ENCODE assay signal across 17 mouse cellular contexts in the genomic region with DNA sequence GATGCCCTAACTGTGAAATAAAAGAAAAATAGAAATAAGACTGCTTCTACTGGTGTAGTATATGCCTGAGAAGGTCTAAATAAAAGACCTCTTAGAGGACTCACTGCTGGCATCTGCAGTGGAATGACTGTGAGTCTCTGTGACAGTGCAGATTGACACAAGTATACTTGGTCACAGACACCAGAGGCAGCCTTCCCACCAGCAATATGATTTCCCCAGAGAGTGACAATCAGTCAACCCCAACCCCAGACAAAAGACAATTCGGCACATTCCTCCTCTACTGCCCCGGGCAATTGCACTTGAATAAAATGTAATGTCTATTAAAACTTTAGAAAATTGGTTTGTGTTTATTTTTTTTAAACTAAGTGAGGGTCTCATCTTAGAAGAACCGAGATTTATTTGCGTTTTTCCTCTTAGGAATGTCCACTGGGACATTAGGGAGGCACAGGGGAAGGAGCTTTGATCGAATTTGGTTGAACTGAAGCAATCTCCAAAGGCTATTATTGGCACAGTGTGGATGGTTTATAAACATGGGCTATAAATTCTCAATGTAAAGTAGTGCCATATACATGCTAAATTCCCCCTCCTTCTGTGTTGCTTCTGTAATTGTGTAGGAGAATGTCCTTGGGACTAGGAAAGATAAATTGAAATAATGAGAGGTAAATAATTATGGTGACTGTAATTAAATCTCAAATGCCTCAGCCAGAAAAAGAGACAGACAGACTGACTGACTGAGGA.
"Had no signal": no experiment of that assay in that cellular context is flagged by ENCODE, and none has a peak within 500 bp of the region (broad histone marks: within the 10 kb centered on the region; RNA-seq: fewer than 3 reads in every experiment).

No protein-coding gene starts in this region.

- H3K36me3 ChIP-seq: limb, embryonic 12.5 days; liver, embryonic 13.5 days; lung, embryonic 15.5 days; midbrain, embryonic 15.5 days had no signal

- ATAC-seq: intestine, postnatal 0 days; liver, postnatal 0 days; midbrain, embryonic 15.5 days had no signal

- H3K27ac ChIP-seq: kidney, postnatal 0 days; limb, embryonic 12.5 days; liver, embryonic 13.5 days; lung, embryonic 15.5 days; macrophage; midbrain, embryonic 15.5 days had no signal

- H3K27me3 ChIP-seq: limb, embryonic 12.5 days; liver, embryonic 13.5 days; lung, embryonic 15.5 days; midbrain, embryonic 15.5 days had no signal

- H3K4me2 ChIP-seq: limb, embryonic 12.5 days; liver, embryonic 13.5 days; lung, embryonic 15.5 days; midbrain, embryonic 15.5 days had no signal

- H3K4me1 ChIP-seq: liver, embryonic 13.5 days; lung, embryonic 15.5 days; megakaryocyte, embryonic 14.5 days; midbrain, embryonic 15.5 days had no signal

- H3K4me3 ChIP-seq: limb, embryonic 12.5 days; liver, embryonic 13.5 days; lung, embryonic 15.5 days; megakaryocyte, embryonic 14.5 days; midbrain, embryonic 15.5 days had no signal

- H3K9me3 ChIP-seq: limb, embryonic 12.5 days; liver, embryonic 13.5 days; lung, embryonic 15.5 days; megakaryocyte, embryonic 14.5 days; midbrain, embryonic 15.5 days had no signal

- DNase-seq: kidney, adult 9 months; kidney, postnatal 36 days; layer of hippocampus, adult 9-11 months; layer of hippocampus, postnatal 36 days; liver; liver, embryonic 13.5 days; liver, postnatal 0 days; lung, postnatal 14 days; right cerebral cortex, postnatal 25 days; thymus, postnatal 36 days had no signal

- H3K9ac ChIP-seq: limb, embryonic 12.5 days; liver, embryonic 13.5 days; liver, postnatal 0 days; lung, embryonic 15.5 days; midbrain, embryonic 15.5 days had no signal
